In the genomic region with DNA sequence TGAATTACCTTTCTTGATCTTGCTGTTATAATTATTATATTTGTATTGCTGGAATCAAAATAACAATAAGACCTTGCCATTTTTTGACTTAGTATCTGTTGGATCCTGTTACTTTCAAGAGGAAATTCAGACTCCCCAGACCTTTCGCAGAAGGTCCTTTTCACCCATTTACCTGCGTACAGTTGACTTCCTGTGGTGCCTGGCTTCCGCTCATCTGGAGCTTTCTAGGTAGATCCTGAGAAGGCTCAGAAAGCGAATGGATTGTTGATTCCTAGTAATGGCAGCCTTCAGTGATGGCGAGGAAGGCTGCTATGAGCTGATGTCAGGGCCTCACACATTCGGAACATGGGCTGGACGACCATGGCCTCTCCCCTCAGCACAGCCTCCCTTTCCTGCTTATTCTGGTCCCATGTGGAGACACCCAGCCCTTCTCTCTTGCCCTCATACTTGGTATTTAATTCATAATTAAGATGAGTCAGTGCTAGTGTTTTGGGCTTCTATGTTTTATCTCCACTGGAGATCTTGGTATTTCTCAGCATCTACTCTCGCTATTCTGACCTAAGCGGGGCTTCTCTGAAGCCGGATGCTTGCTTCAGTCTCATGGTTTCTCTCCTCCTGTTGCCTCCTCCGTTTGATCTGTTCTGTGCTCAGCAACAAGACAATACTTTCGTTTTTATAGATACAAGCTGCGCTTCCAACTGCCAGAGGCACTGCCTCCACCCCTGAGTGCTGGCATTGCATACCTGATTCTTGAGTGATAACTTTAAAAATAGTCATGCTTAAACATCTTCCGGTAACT, we compare ENCODE assay signal across 9 mouse cellular contexts. TPM values are rescaled to one million over a fixed set of nuclear protein-coding genes. Genes with fewer than 3 reads are reported as not detected.
DNase-seq lines count a peak whose midpoint lies in the region; ATAC-seq and TF ChIP-seq lines count a peak whose summit lies in the region.
"Had no signal": no experiment of that assay in that cellular context is flagged by ENCODE, and none has a peak within 500 bp of the region (broad histone marks: within the 10 kb centered on the region; RNA-seq: fewer than 3 reads in every experiment).

No protein-coding gene starts in this region.

- no peaks in the 10 kb centered on the region for H3K9me3 ChIP-seq in kidney, embryonic 15.5 days (replicated peaks)
- no peaks in the 10 kb centered on the region for H3K9me3 ChIP-seq in kidney, embryonic 14.5 days (ENCODE audit: control insufficient read depth, low read length)
- H3K9me3 ChIP-seq in ES-E14 (ENCODE audit: control insufficient read depth, insufficient read depth, low read depth, low read length): no peaks in the 10 kb centered on the region
- H3K9me3 ChIP-seq in forebrain, embryonic 14.5 days (replicated peaks; ENCODE audit: control insufficient read depth, low read length): no peaks in the 10 kb centered on the region
- H3K9me3 ChIP-seq in midbrain, embryonic 11.5 days (ENCODE audit: control insufficient read depth, low read length): no peaks in the 10 kb centered on the region

- peak overlapping the region; percentile 76 for H3K4me3 ChIP-seq in kidney, embryonic 15.5 days (replicated peaks)
- no peak overlapping the region for H3K4me3 ChIP-seq in kidney, embryonic 14.5 days (ENCODE audit: low read length)
- peak overlapping the region; percentile 16 to 100; a peak in 1 of 4 replicates for H3K4me3 ChIP-seq in ES-E14 (ENCODE audit: insufficient read depth in 1 of 2, low read depth in 1 of 2, low read length in 2 of 2, poor library complexity in 1 of 2, severe bottlenecking in 1 of 2)
- H3K4me3 ChIP-seq in forebrain, embryonic 14.5 days (ENCODE audit: low read depth, low read length): no peak overlapping the region
- H3K4me3 ChIP-seq in midbrain, embryonic 11.5 days (ENCODE audit: low read depth, low read length): no peak overlapping the region
- no peak overlapping the region for H3K4me3 ChIP-seq in cerebellum, adult 2 months (replicated peaks; ENCODE audit: insufficient read depth, low read depth, low read length)

- H3K4me1 ChIP-seq in kidney, embryonic 15.5 days: peaks cover 16% of the 10 kb centered on the region
- H3K4me1 ChIP-seq in kidney, embryonic 14.5 days (ENCODE audit: control insufficient read depth, insufficient read depth, low read length): peaks cover 4% of the 10 kb centered on the region; the same call in 1 of the 2 replicates
- H3K4me1 ChIP-seq in ES-E14 (ENCODE audit: control insufficient read depth in 2 of 2, insufficient read depth in 2 of 2, low read length in 2 of 2, poor library complexity in 1 of 2): peaks cover 2 to 4% of the 10 kb centered on the region in 2 experiments; a peak in 2 of 4 replicates
- peaks cover 9% of the 10 kb centered on the region for H3K4me1 ChIP-seq in forebrain, embryonic 14.5 days (ENCODE audit: control insufficient read depth, insufficient read depth, low read length)
- peaks cover 8% of the 10 kb centered on the region; the same call in 1 of the 2 replicates for H3K4me1 ChIP-seq in midbrain, embryonic 11.5 days (ENCODE audit: control insufficient read depth, insufficient read depth, low read length)
- 0 out of 2 replicates have a peak, but pooled peaks cover 3% of the 10 kb centered on the region for H3K4me1 ChIP-seq in cerebellum, adult 2 months (ENCODE audit: control insufficient read depth, insufficient read depth, low read length)

- no peak overlapping the region for H3K27ac ChIP-seq in kidney, embryonic 15.5 days
- no peak overlapping the region for H3K27ac ChIP-seq in kidney, embryonic 14.5 days (ENCODE audit: low read depth, low read length)
- no peak overlapping the region for H3K27ac ChIP-seq in ES-E14 (ENCODE audit: insufficient read depth, low read depth, low read length, poor library complexity, severe bottlenecking)
- no peak overlapping the region for H3K27ac ChIP-seq in forebrain, embryonic 14.5 days (ENCODE audit: low read depth, low read length)
- no peak overlapping the region for H3K27ac ChIP-seq in midbrain, embryonic 11.5 days (ENCODE audit: low read depth, low read length)
- H3K27ac ChIP-seq in cerebellum, adult 2 months (ENCODE audit: insufficient read depth, low read length): no peak overlapping the region

- H3K27me3 ChIP-seq in kidney, embryonic 15.5 days: no peaks in the 10 kb centered on the region
- H3K27me3 ChIP-seq in kidney, embryonic 14.5 days (ENCODE audit: control insufficient read depth, insufficient read depth, low read length): no peaks in the 10 kb centered on the region
- no peaks in the 10 kb centered on the region for H3K27me3 ChIP-seq in forebrain, embryonic 14.5 days (replicated peaks; ENCODE audit: control insufficient read depth, insufficient read depth, low read length)
- H3K27me3 ChIP-seq in midbrain, embryonic 11.5 days (ENCODE audit: control insufficient read depth, insufficient read depth, low read length): no peaks in the 10 kb centered on the region
- no peaks in the 10 kb centered on the region for H3K27me3 ChIP-seq in cerebellum, adult 2 months (ENCODE audit: control insufficient read depth, insufficient read depth, low read length)

- WGBS in kidney, embryonic 15.5 days: 90% methylated on average over 14 of the region's 14 CpGs
- WGBS in kidney, embryonic 14.5 days: 88% methylated on average over 14 of the region's 14 CpGs
- 90% methylated on average over 14 of the region's 14 CpGs for WGBS in forebrain, embryonic 14.5 days
- WGBS in midbrain, embryonic 11.5 days: 93% methylated on average over 14 of the region's 14 CpGs
- 83% methylated on average over 14 of the region's 14 CpGs for WGBS in cerebellum, adult 2 months

- H3K4me2 ChIP-seq in kidney, embryonic 15.5 days: peak overlapping the region; percentile 79
- no peak overlapping the region for H3K4me2 ChIP-seq in kidney, embryonic 14.5 days (replicated peaks; ENCODE audit: low read depth, low read length)
- H3K4me2 ChIP-seq in forebrain, embryonic 14.5 days (ENCODE audit: low read length): peak overlapping the region; percentile 84
- H3K4me2 ChIP-seq in midbrain, embryonic 11.5 days: peak overlapping the region; percentile 77; the same call in 1 of the 2 replicates

- no peak for DNase-seq in ES-E14 (ENCODE audit: low read depth, low spot score)
- no peak for DNase-seq in forebrain, embryonic 14.5 days (ENCODE audit: low spot score)
- peak; percentile 59 for DNase-seq in midbrain, embryonic 11.5 days (ENCODE audit: low spot score, missing footprints)
- DNase-seq in cerebellum, adult 8-10 months: no peak
- DNase-seq in cerebellum, adult 2 months: no peak
- DNase-seq: gastrocnemius, postnatal 25 days had no signal

- peaks cover 57% of the 10 kb centered on the region for H3K36me3 ChIP-seq in kidney, embryonic 15.5 days
- peaks cover 49% of the 10 kb centered on the region for H3K36me3 ChIP-seq in kidney, embryonic 14.5 days (ENCODE audit: control insufficient read depth, insufficient read depth, low read length)
- H3K36me3 ChIP-seq in ES-E14 (ENCODE audit: control insufficient read depth, insufficient read depth, low read length, poor library complexity, severe bottlenecking): peaks cover 16% of the 10 kb centered on the region
- H3K36me3 ChIP-seq in forebrain, embryonic 14.5 days (ENCODE audit: control insufficient read depth, insufficient read depth, low read length): peaks cover 56% of the 10 kb centered on the region
- H3K36me3 ChIP-seq in midbrain, embryonic 11.5 days (ENCODE audit: control insufficient read depth, insufficient read depth, low read length): 0 out of 2 replicates have a peak, but pooled peaks cover 8% of the 10 kb centered on the region

- no peak for TF ChIP-seq CTCF in cerebellum, adult 2 months (IDR thresholded peaks at IDR 0.05; ENCODE audit: borderline replicate concordance, insufficient read depth, low read depth, low read length)

- in situ Hi-C loops in ES-E14 (cut with MboI; ENCODE audit: low sequenced_read_pairs in 2 of 2, unreplicated experiment in 2 of 2): no loop called here

- no peak for ATAC-seq in kidney, embryonic 15.5 days (replicated peaks; ENCODE audit: low FRiP score)
- ATAC-seq in kidney, embryonic 14.5 days (ENCODE audit: low FRiP score, low TSS enrichment): no peak
- no peak for ATAC-seq in forebrain, embryonic 14.5 days
- no peak for ATAC-seq in midbrain, embryonic 11.5 days (ENCODE audit: low FRiP score)
- ATAC-seq in monocyte, adult 5-6 weeks (replicated peaks; ENCODE audit: insufficient number of reproducible peaks, low FRiP score, low TSS enrichment, poor library complexity, severe bottlenecking): no peak

- no peak for TF ChIP-seq POLR2A in cerebellum, adult 2 months (IDR thresholded peaks at IDR 0.05; ENCODE audit: borderline replicate concordance, insufficient read depth, low read length)

- H3K9ac ChIP-seq in kidney, embryonic 15.5 days: 0 out of 2 replicates have a peak overlapping the region, but pooled peaks have one; percentile 6
- H3K9ac ChIP-seq in kidney, embryonic 14.5 days (ENCODE audit: low read depth, low read length): no peak overlapping the region
- H3K9ac ChIP-seq in ES-E14 (ENCODE audit: insufficient read depth, low read depth, low read length, poor library complexity, severe bottlenecking): no peak overlapping the region
- no peak overlapping the region for H3K9ac ChIP-seq in forebrain, embryonic 14.5 days (ENCODE audit: low read length)
- H3K9ac ChIP-seq in midbrain, embryonic 11.5 days (ENCODE audit: low read length): no peak overlapping the region

RNA-seq across cellular contexts. Expression of gene Ddx46, which starts 1.6 kb away (rescaled TPM):
- 38.0 and 38.7 TPM in 2 replicates for polyA plus RNA-seq in kidney, embryonic 15.5 days (2015; fragmentation: Nextera tagmentation; extraction: Ambion mirVana)
- 35.7 and 48.5 TPM in 2 replicates for polyA plus RNA-seq in kidney, embryonic 14.5 days (2014; fragmentation: Nextera tagmentation; extraction: Ambion mirVana)
- total RNA-seq in ES-E14 (2012; rRNA removed): 45.5 and 56.4 TPM in 2 replicates
- 25.4 and 29.9 TPM in 2 replicates for polyA plus RNA-seq in forebrain, embryonic 14.5 days (2014; fragmentation: Nextera tagmentation; extraction: Ambion mirVana)
- polyA plus RNA-seq in midbrain, embryonic 11.5 days (2014; fragmentation: Nextera tagmentation; extraction: Ambion mirVana): 48.4 and 63.1 TPM in 2 replicates
- 123 to 183 TPM (median 145 TPM) in 3 replicates for total RNA-seq in monocyte, adult 5-6 weeks (2017)
- 55.3 and 58.6 TPM in 2 replicates for polyA plus RNA-seq in cerebellum, adult 2 months (2012; rRNA removed)

RNA-seq across cellular contexts. Expression of gene Caml, which starts 13.6 kb away (rescaled TPM):
- polyA plus RNA-seq in kidney, embryonic 15.5 days (2015; fragmentation: Nextera tagmentation; extraction: Ambion mirVana): 55.2 and 60.7 TPM in 2 replicates
- polyA plus RNA-seq in kidney, embryonic 14.5 days (2014; fragmentation: Nextera tagmentation; extraction: Ambion mirVana): 58.3 and 60.3 TPM in 2 replicates
- 47.8 and 56.3 TPM in 2 replicates for total RNA-seq in ES-E14 (2012; rRNA removed)
- 92.9 and 105 TPM in 2 replicates for polyA plus RNA-seq in forebrain, embryonic 14.5 days (2014; fragmentation: Nextera tagmentation; extraction: Ambion mirVana)
- 63.7 and 71.6 TPM in 2 replicates for polyA plus RNA-seq in midbrain, embryonic 11.5 days (2014; fragmentation: Nextera tagmentation; extraction: Ambion mirVana)
- 26.6 to 41.4 TPM (median 37.6 TPM) in 3 replicates for total RNA-seq in monocyte, adult 5-6 weeks (2017)
- polyA plus RNA-seq in cerebellum, adult 2 months (2012; rRNA removed): 63.9 and 64.3 TPM in 2 replicates

RNA-seq across cellular contexts. Expression of gene B4galt7, which starts 36.7 kb away (rescaled TPM):
- polyA plus RNA-seq in kidney, embryonic 15.5 days (2015; fragmentation: Nextera tagmentation; extraction: Ambion mirVana): 25.9 and 28.9 TPM in 2 replicates
- 13.5 and 18.2 TPM in 2 replicates for polyA plus RNA-seq in kidney, embryonic 14.5 days (2014; fragmentation: Nextera tagmentation; extraction: Ambion mirVana)
- total RNA-seq in ES-E14 (2012; rRNA removed): 21.0 and 24.3 TPM in 2 replicates
- polyA plus RNA-seq in forebrain, embryonic 14.5 days (2014; fragmentation: Nextera tagmentation; extraction: Ambion mirVana): 10.4 and 12.2 TPM in 2 replicates
- 16.0 and 21.4 TPM in 2 replicates for polyA plus RNA-seq in midbrain, embryonic 11.5 days (2014; fragmentation: Nextera tagmentation; extraction: Ambion mirVana)
- total RNA-seq in monocyte, adult 5-6 weeks (2017): 23.1 to 47.1 TPM (median 26.2 TPM) in 3 replicates
- polyA plus RNA-seq in cerebellum, adult 2 months (2012; rRNA removed): 27.9 and 32.0 TPM in 2 replicates

RNA-seq across cellular contexts. Expression of gene B230219D22Rik, which starts 56.5 kb away (rescaled TPM):
- 63.0 and 64.1 TPM in 2 replicates for polyA plus RNA-seq in kidney, embryonic 15.5 days (2015; fragmentation: Nextera tagmentation; extraction: Ambion mirVana)
- 55.2 and 77.6 TPM in 2 replicates for polyA plus RNA-seq in kidney, embryonic 14.5 days (2014; fragmentation: Nextera tagmentation; extraction: Ambion mirVana)
- 32.1 and 40.0 TPM in 2 replicates for total RNA-seq in ES-E14 (2012; rRNA removed)
- 56.4 and 61.4 TPM in 2 replicates for polyA plus RNA-seq in forebrain, embryonic 14.5 days (2014; fragmentation: Nextera tagmentation; extraction: Ambion mirVana)
- 66.0 and 72.3 TPM in 2 replicates for polyA plus RNA-seq in midbrain, embryonic 11.5 days (2014; fragmentation: Nextera tagmentation; extraction: Ambion mirVana)
- 37.5 to 51.1 TPM (median 49.4 TPM) in 3 replicates for total RNA-seq in monocyte, adult 5-6 weeks (2017)
- polyA plus RNA-seq in cerebellum, adult 2 months (2012; rRNA removed): 63.4 and 72.9 TPM in 2 replicates

Comparison
In these comparisons a context has a peak if more than half of its experiments do, and no peak if none do; other contexts are left out.
1. H3K4me3 ChIP-seq: peak in kidney, embryonic 15.5 days (single experiment) and ES-E14 (2 of 2); none in kidney, embryonic 14.5 days (single experiment), forebrain, embryonic 14.5 days (single experiment), midbrain, embryonic 11.5 days (single experiment) and cerebellum, adult 2 months (single experiment).